Mouse (Mus musculus): ENCODE measurements around the gene Ccdc12. TPM values are rescaled to one million over a fixed set of nuclear protein-coding genes. Genes with fewer than 3 reads are reported as not detected.

The Ccdc12 gene
- polyA plus RNA-seq, 1 experiment from 2014 or later: 118 TPM

GRCm38 (mm10) chr9:110748451-110748850 is 92.1 kb downstream of the Ccdc12 start:
- Histone ChIP-seq H3K27ac (no peak overlapping the region), H3K4me1 (peaks cover 36% of the 10 kb centered on the region), H3K4me2 (replicated peaks) (no peak overlapping the region), H3K4me3 (no peak overlapping the region), H3K9ac (no peak overlapping the region), H3K27me3 (0 out of 2 replicates have a peak, but pooled peaks cover 12% of the 10 kb centered on the region), H3K9me3 (no peaks in the 10 kb centered on the region), H3K36me3 (no peaks in the 10 kb centered on the region)
- 60% methylated on average over 2 of the region's 2 CpGs for WGBS
- ATAC-seq (ENCODE audit: insufficient number of reproducible peaks, insufficient read depth, low FRiP score, low TSS enrichment): no peak

GRCm38 (mm10) chr9:110750404-110751187 is 94.3 kb downstream of the Ccdc12 start:
- peak overlapping the region; percentile 24 for H3K4me2 ChIP-seq (replicated peaks)
- H3K9ac ChIP-seq: no peak overlapping the region

GRCm38 (mm10) chr9:110751412-110751811 is 95.1 kb downstream of the Ccdc12 start:
- no peak for ATAC-seq (ENCODE audit: insufficient number of reproducible peaks, insufficient read depth, low FRiP score, low TSS enrichment)
- Histone ChIP-seq H3K4me1 (peaks cover 34% of the 10 kb centered on the region), H3K9me3 (no peaks in the 10 kb centered on the region), H3K4me3 (no peak overlapping the region), H3K27ac (peak overlapping the region; percentile 66), H3K9ac (no peak overlapping the region), H3K4me2 (replicated peaks) (peak overlapping the region; percentile 24), H3K27me3 (no peaks in the 10 kb centered on the region), H3K36me3 (no peaks in the 10 kb centered on the region)
- WGBS: 78% methylated on average over 5 of the region's 5 CpGs

More at GRCm38 (mm10) chr9:110750404-110751187, 94.3 kb downstream of the Ccdc12 start:
- no peak overlapping the region for H3K4me3 ChIP-seq
- H3K27me3 ChIP-seq: no peaks in the 10 kb centered on the region
- no peaks in the 10 kb centered on the region for H3K36me3 ChIP-seq
- peak overlapping the region; percentile 66 for H3K27ac ChIP-seq
- 19% methylated on average over 14 of the region's 14 CpGs for WGBS
- peaks cover 41% of the 10 kb centered on the region for H3K4me1 ChIP-seq
- no peaks in the 10 kb centered on the region for H3K9me3 ChIP-seq
- peak; percentile 59; the same call in 1 of the 2 replicates for ATAC-seq (ENCODE audit: insufficient number of reproducible peaks, insufficient read depth, low FRiP score, low TSS enrichment)

GRCm38 (mm10) chr9:110752917-110753435 is 96.7 kb downstream of the Ccdc12 start:
- no peak overlapping the region for H3K9ac ChIP-seq
- H3K27ac ChIP-seq: no peak overlapping the region
- H3K27me3 ChIP-seq: no peaks in the 10 kb centered on the region
- 84% methylated on average over 4 of the region's 4 CpGs for WGBS
- H3K36me3 ChIP-seq: no peaks in the 10 kb centered on the region
- no peak overlapping the region for H3K4me3 ChIP-seq
- H3K9me3 ChIP-seq: no peaks in the 10 kb centered on the region
- peaks cover 29% of the 10 kb centered on the region for H3K4me1 ChIP-seq
- no peak for ATAC-seq (ENCODE audit: insufficient number of reproducible peaks, insufficient read depth, low FRiP score, low TSS enrichment)
- H3K4me2 ChIP-seq (replicated peaks): no peak overlapping the region

- no peak overlapping the region for H3K4me2 ChIP-seq (replicated peaks)
- no peak overlapping the region for H3K27ac ChIP-seq
- WGBS: 75% methylated on average over 4 of the region's 4 CpGs
- H3K9ac ChIP-seq: no peak overlapping the region
- H3K4me3 ChIP-seq: no peak overlapping the region
- ATAC-seq (ENCODE audit: insufficient number of reproducible peaks, insufficient read depth, low FRiP score, low TSS enrichment): no peak
- H3K36me3 ChIP-seq: no peaks in the 10 kb centered on the region
- no peaks in the 10 kb centered on the region for H3K9me3 ChIP-seq
- H3K4me1 ChIP-seq: peaks cover 29% of the 10 kb centered on the region
- no peaks in the 10 kb centered on the region for H3K27me3 ChIP-seq
Measured at GRCm38 (mm10) chr9:110753773-110754172, 97.5 kb downstream of the Ccdc12 start.

GRCm38 (mm10) chr9:110757816-110758215 is 101.5 kb downstream of the Ccdc12 start:
- no peak overlapping the region for H3K4me2 ChIP-seq (replicated peaks)
- 80% methylated on average over 5 of the region's 5 CpGs for WGBS
- H3K9ac ChIP-seq: no peak overlapping the region
- no peak overlapping the region for H3K27ac ChIP-seq
- no peak for ATAC-seq (ENCODE audit: insufficient number of reproducible peaks, insufficient read depth, low FRiP score, low TSS enrichment)
- H3K9me3 ChIP-seq: no peaks in the 10 kb centered on the region
- no peaks in the 10 kb centered on the region for H3K36me3 ChIP-seq
- no peak overlapping the region for H3K4me3 ChIP-seq
- H3K4me1 ChIP-seq: peaks cover 30% of the 10 kb centered on the region
- no peaks in the 10 kb centered on the region for H3K27me3 ChIP-seq

GRCm38 (mm10) chr9:110758605-110759004 is 102.3 kb downstream of the Ccdc12 start:
- Histone ChIP-seq H3K4me1 (peaks cover 25% of the 10 kb centered on the region), H3K36me3 (no peaks in the 10 kb centered on the region), H3K27me3 (no peaks in the 10 kb centered on the region), H3K27ac (no peak overlapping the region), H3K4me3 (no peak overlapping the region), H3K9me3 (no peaks in the 10 kb centered on the region), H3K9ac (no peak overlapping the region), H3K4me2 (replicated peaks) (no peak overlapping the region)
- no peak for ATAC-seq (ENCODE audit: insufficient number of reproducible peaks, insufficient read depth, low FRiP score, low TSS enrichment)
- 68% methylated on average over 8 of the region's 8 CpGs for WGBS

- no peak overlapping the region for H3K9ac ChIP-seq
- peaks cover 21% of the 10 kb centered on the region for H3K4me1 ChIP-seq
- ATAC-seq (ENCODE audit: insufficient number of reproducible peaks, insufficient read depth, low FRiP score, low TSS enrichment): no peak; the same call in 1 of the 2 replicates
- WGBS: 44% methylated on average over 2 of the region's 2 CpGs
- H3K27ac ChIP-seq: no peak overlapping the region
- H3K27me3 ChIP-seq: no peaks in the 10 kb centered on the region
- no peak overlapping the region for H3K4me2 ChIP-seq (replicated peaks)
- no peak overlapping the region for H3K4me3 ChIP-seq
- no peaks in the 10 kb centered on the region for H3K36me3 ChIP-seq
- no peaks in the 10 kb centered on the region for H3K9me3 ChIP-seq
Measured at GRCm38 (mm10) chr9:110759265-110759664, 103.0 kb downstream of the Ccdc12 start.

- H3K4me1 ChIP-seq: peaks cover 27% of the 10 kb centered on the region
- 74% methylated on average over 8 of the region's 8 CpGs for WGBS
- H3K27ac ChIP-seq: 0 out of 2 replicates have a peak overlapping the region, but pooled peaks have one; percentile 65
- H3K4me2 ChIP-seq (replicated peaks): no peak overlapping the region
- ATAC-seq (ENCODE audit: insufficient number of reproducible peaks, insufficient read depth, low FRiP score, low TSS enrichment): no peak
- no peaks in the 10 kb centered on the region for H3K27me3 ChIP-seq
- H3K9me3 ChIP-seq: no peaks in the 10 kb centered on the region
- no peak overlapping the region; the same call in 1 of the 2 replicates for H3K9ac ChIP-seq
- no peaks in the 10 kb centered on the region for H3K36me3 ChIP-seq
- no peak overlapping the region for H3K4me3 ChIP-seq
Measured at GRCm38 (mm10) chr9:110760886-110761285, 104.6 kb downstream of the Ccdc12 start.

Small RNAs within 50 kb of the gene (microRNA-seq; reads per million reads assigned to microRNA genes)
- not detected for gene Mir8107

Other genes with a start within 250 kb of the Ccdc12 start
- gene Ptpn23, start 248.3 kb upstream of the Ccdc12 start, polyA plus RNA-seq (2016; fragmentation: Nextera tagmentation; extraction: Ambion mirVana): 19.3 and 22.3 TPM in 2 replicates
- gene Ngp, start 236.8 kb upstream of the Ccdc12 start, polyA plus RNA-seq (2016; fragmentation: Nextera tagmentation; extraction: Ambion mirVana): 3.3 and 4.1 TPM in 2 replicates
- 10.3 and 10.9 TPM in 2 replicates for gene Klhl18, start 179.8 kb upstream of the Ccdc12 start, polyA plus RNA-seq (2016; fragmentation: Nextera tagmentation; extraction: Ambion mirVana)
- 1.4 and 1.5 TPM in 2 replicates for gene Kif9, start 179.5 kb upstream of the Ccdc12 start, polyA plus RNA-seq (2016; fragmentation: Nextera tagmentation; extraction: Ambion mirVana)
- gene Setd2, start 123.9 kb upstream of the Ccdc12 start, polyA plus RNA-seq (2016; fragmentation: Nextera tagmentation; extraction: Ambion mirVana): 46.3 and 47.1 TPM in 2 replicates
- 58.8 and 59.8 TPM in 2 replicates for gene Nradd, start 32.1 kb upstream of the Ccdc12 start, polyA plus RNA-seq (2016; fragmentation: Nextera tagmentation; extraction: Ambion mirVana)
- gene Nbeal2, start 2.3 kb upstream of the Ccdc12 start, polyA plus RNA-seq (2016; fragmentation: Nextera tagmentation; extraction: Ambion mirVana): 1.2 and 1.7 TPM in 2 replicates
- gene Myl3, start 85.4 kb downstream of the Ccdc12 start, polyA plus RNA-seq (2016; fragmentation: Nextera tagmentation; extraction: Ambion mirVana): 1.9 and 2.4 TPM in 2 replicates
- 115 and 117 TPM in 2 replicates for gene Pth1r, start 90.6 kb downstream of the Ccdc12 start, polyA plus RNA-seq (2016; fragmentation: Nextera tagmentation; extraction: Ambion mirVana)
- gene Prss42, start 141.7 kb downstream of the Ccdc12 start, polyA plus RNA-seq (2016; fragmentation: Nextera tagmentation; extraction: Ambion mirVana): not detected in 2 replicates
- not detected in 2 replicates for gene Prss44, start 157.5 kb downstream of the Ccdc12 start, polyA plus RNA-seq (2016; fragmentation: Nextera tagmentation; extraction: Ambion mirVana)
- gene Prss43, start 170.2 kb downstream of the Ccdc12 start, polyA plus RNA-seq (2016; fragmentation: Nextera tagmentation; extraction: Ambion mirVana): not detected in 2 replicates
- not detected in 2 replicates for gene Prss45, start 178.1 kb downstream of the Ccdc12 start, polyA plus RNA-seq (2016; fragmentation: Nextera tagmentation; extraction: Ambion mirVana)
- not detected in 2 replicates for gene Prss46, start 188.0 kb downstream of the Ccdc12 start, polyA plus RNA-seq (2016; fragmentation: Nextera tagmentation; extraction: Ambion mirVana)
- gene Prss50, start 201.5 kb downstream of the Ccdc12 start, polyA plus RNA-seq (2016; fragmentation: Nextera tagmentation; extraction: Ambion mirVana): 0.15 and 0.50 TPM in 2 replicates
- 2.1 and 2.2 TPM in 2 replicates for gene Als2cl, start 223.4 kb downstream of the Ccdc12 start, polyA plus RNA-seq (2016; fragmentation: Nextera tagmentation; extraction: Ambion mirVana)
- gene Tmie, start 223.6 kb downstream of the Ccdc12 start, polyA plus RNA-seq (2016; fragmentation: Nextera tagmentation; extraction: Ambion mirVana): 0.96 and 1.3 TPM in 2 replicates